Mouse (Mus musculus) gastrocnemius, postnatal 4 days (tissue): ENCODE results near the gene Pdia6. TPM values are rescaled to one million over a fixed set of nuclear protein-coding genes. Genes with fewer than 3 reads are reported as not detected.

ENCODE experiments used
- total RNA-seq, 2 experiments: library from RNA; stranded (reverse); gene quantifications; 2 replicates each; pipeline ENCODE4 v1.2.3; 2021

Gene Pdia6
- total RNA-seq, 2 experiments from 2014 or later: 140 to 153 TPM

Other genes starting within 250 kb of the Pdia6 start
- gene Kcnf1, start 89.7 kb upstream of the Pdia6 start, total RNA-seq: 1 to 10 TPM; 5.1 to 5.8 TPM
- gene Atp6v1c2, start 62.8 kb downstream of the Pdia6 start, total RNA-seq: under 1 TPM; 0.37 to 0.70 TPM
- gene Nol10, start 81.9 kb downstream of the Pdia6 start, total RNA-seq: 10 to 100 TPM; 10.1 to 11.2 TPM